Mouse (Mus musculus) midbrain, embryonic 16.5 days (tissue): Measurements from ENCODE around the gene Acox2. TPM values are rescaled to one million over a fixed set of nuclear protein-coding genes. Genes with fewer than 3 reads are reported as not detected.

Experiments used
- ATAC-seq: fragments of 200-750 bp; cut with Nextera tagmentation; 2 replicates; pipeline ENCODE4 v1.8.0; 2017; ENCODE audit warnings: moderate TSS enrichment
- H3K27ac ChIP-seq: fragments of 300-500 bp; sonication (generic); 2 replicates; pipeline ENCODE4 v1.5.1; 2014; ENCODE audit warnings: mild to moderate bottlenecking, low read length, mixed read lengths
- H3K27me3 ChIP-seq: fragments of 300-500 bp; sonication (generic); 2 replicates; pipeline ENCODE4 v1.6.1; 2014; ENCODE audit warnings: low read depth, low read length, mixed read lengths; ENCODE audit not compliant: control insufficient read depth, insufficient read depth
- H3K36me3 ChIP-seq: fragments of 300-500 bp; sonication (generic); 2 replicates; pipeline ENCODE4 v1.6.1; 2014; ENCODE audit warnings: mild to moderate bottlenecking, low read length, moderate library complexity, mixed read lengths; ENCODE audit not compliant: control insufficient read depth, insufficient read depth
- H3K4me1 ChIP-seq: fragments of 300-500 bp; sonication (generic); 2 replicates; pipeline ENCODE4 v1.6.1; 2014; ENCODE audit warnings: mild to moderate bottlenecking, low read length, mixed read lengths; ENCODE audit not compliant: control insufficient read depth, insufficient read depth
- H3K4me2 ChIP-seq: fragments of 300-500 bp; sonication (generic); 2 replicates; pipeline ENCODE4 v1.6.1; 2014; ENCODE audit warnings: mild to moderate bottlenecking, low read length, mixed read lengths
- H3K4me3 ChIP-seq: fragments of 300-500 bp; sonication (generic); 2 replicates; pipeline ENCODE4 v1.5.1; 2014; ENCODE audit warnings: low read depth, mild to moderate bottlenecking, low read length, moderate library complexity, mixed read lengths
- H3K9ac ChIP-seq: fragments of 300-500 bp; sonication (generic); 2 replicates; pipeline ENCODE4 v1.6.1; 2014; ENCODE audit warnings: low read depth, low read length, mixed read lengths
- H3K9me3 ChIP-seq: fragments of 300-500 bp; sonication (generic); replicated peaks from 2 replicates; pipeline ENCODE4 v1.6.1; 2014; ENCODE audit warnings: mild to moderate bottlenecking, low read length, mixed read lengths; ENCODE audit not compliant: control insufficient read depth, poor library complexity, severe bottlenecking
- WGBS: fragments of 180-500 bp; shearing (Covaris S2); extraction: QIAGEN DNeasy Blood & Tissue Kit; methylation state at CpG from one replicate; pipeline ENCODE4 v1.1.7; 2014; 5-methylcytosine and 5-hydroxymethylcytosine counted together
- polyA plus RNA-seq: library from polyadenylated mRNA; unstranded; fragments of >200 nt; fragmentation: Nextera tagmentation; extraction: Ambion mirVana; gene quantifications from 2 replicates; pipeline ENCODE4 v1.2.1, GENCODE M21; 2015

The Acox2 gene
- polyA plus RNA-seq, 1 experiment from 2014 or later, result not detected

DNA sequence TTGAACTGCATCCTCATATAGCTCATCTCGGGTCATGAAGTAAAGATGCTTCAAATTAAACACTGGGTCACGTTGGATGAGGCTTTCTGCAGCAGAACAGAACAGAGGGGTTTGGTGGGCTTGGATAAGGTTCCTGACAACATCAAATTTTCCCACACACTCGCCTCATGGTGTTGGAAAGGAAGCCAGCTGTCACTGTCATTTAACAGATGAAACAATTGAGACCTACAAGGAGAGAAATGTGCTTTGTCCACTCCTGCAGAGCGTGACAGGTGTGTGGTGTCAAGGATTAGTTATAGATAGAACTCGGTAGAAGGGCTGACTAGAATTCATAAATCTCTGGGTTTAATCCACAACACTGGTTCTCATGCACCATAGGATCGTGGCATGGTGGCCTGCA lies 3.1 kb downstream of the Acox2 start:
- 60% methylated on average over 6 of the region's 6 CpGs for WGBS
- ATAC-seq, result no peak
- Histone ChIP-seq H3K9ac (no peak overlapping the region), H3K27ac (no peak overlapping the region), H3K4me1 (no peaks in the 10 kb centered on the region), H3K9me3 (no peaks in the 10 kb centered on the region), H3K4me2 (no peak overlapping the region), H3K4me3 (no peak overlapping the region), H3K27me3 (no peaks in the 10 kb centered on the region), H3K36me3 (no peaks in the 10 kb centered on the region)

DNA sequence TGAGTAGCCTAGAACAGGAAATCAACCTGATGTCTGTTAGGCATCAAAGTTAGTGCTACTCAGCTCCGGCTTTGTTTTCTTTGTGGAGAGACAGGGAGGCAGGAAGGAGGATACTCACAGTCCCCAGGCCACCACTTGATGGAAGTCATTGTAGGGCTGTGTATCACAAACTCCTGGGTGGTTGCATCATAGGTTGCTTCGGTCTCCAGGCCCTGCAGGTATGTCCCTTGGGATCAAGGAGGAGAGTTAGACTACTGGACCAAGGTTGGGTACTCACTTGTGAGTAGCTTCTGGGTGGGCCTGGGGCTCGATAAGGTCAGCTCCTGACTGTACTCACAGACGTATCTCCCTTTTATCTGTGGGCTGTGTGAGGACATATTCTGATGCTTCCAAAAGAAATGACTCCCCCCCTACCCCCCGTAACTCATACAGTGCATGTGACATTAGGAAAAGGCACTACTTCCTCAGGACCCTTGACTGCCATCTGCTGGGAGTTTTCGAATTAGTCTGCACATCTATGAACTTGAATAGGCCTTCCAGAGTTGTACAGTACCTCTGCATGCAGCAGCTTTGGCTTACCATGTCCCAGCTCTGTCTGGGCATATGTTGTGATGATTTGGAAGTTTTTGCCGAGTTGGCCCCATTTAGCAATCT lies 4.0 kb downstream of the Acox2 start:
- Histone ChIP-seq H3K4me2 (no peak overlapping the region), H3K36me3 (no peaks in the 10 kb centered on the region), H3K4me3 (no peak overlapping the region), H3K27me3 (no peaks in the 10 kb centered on the region), H3K9me3 (no peaks in the 10 kb centered on the region), H3K4me1 (no peaks in the 10 kb centered on the region), H3K9ac (no peak overlapping the region), H3K27ac (no peak overlapping the region)
- WGBS, result 80% methylated on average over 7 of the region's 7 CpGs
- ATAC-seq, result 0 out of 2 replicates have a peak, but pooled peaks have one; percentile 36

DNA sequence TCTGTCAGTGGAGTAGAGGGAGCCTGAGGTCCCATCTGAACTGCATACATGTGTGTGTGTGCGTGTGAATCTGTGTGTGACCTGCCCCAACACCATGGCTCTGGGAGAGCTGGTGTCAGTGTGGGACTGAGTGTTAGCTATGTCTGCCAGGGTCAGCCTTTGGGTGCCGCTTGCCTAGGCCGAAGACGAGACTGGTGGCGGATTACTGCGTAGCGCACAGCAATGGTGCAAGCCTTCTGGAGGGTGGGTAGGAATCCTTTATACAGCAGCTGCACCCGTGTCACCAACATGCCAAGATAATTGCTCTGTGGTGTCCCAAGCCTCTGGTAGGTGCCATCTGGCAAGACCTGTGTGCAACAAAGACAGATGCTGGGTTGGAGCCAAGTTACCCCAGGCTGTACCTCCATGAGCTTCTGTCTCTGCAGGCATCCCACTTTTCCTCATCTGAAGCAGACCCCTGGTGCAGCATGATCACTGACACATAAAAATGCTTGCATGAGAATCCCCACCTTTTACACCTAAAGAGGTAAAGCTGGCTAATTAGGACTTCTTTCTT lies 7.7 kb downstream of the Acox2 start:
- Histone ChIP-seq H3K9me3 (no peaks in the 10 kb centered on the region), H3K4me2 (no peak overlapping the region), H3K27ac (no peak overlapping the region), H3K36me3 (no peaks in the 10 kb centered on the region), H3K9ac (no peak overlapping the region), H3K4me1 (no peaks in the 10 kb centered on the region), H3K27me3 (no peaks in the 10 kb centered on the region), H3K4me3 (no peak overlapping the region)
- no peak for ATAC-seq
- WGBS, result 87% methylated on average over 8 of the region's 8 CpGs

DNA sequence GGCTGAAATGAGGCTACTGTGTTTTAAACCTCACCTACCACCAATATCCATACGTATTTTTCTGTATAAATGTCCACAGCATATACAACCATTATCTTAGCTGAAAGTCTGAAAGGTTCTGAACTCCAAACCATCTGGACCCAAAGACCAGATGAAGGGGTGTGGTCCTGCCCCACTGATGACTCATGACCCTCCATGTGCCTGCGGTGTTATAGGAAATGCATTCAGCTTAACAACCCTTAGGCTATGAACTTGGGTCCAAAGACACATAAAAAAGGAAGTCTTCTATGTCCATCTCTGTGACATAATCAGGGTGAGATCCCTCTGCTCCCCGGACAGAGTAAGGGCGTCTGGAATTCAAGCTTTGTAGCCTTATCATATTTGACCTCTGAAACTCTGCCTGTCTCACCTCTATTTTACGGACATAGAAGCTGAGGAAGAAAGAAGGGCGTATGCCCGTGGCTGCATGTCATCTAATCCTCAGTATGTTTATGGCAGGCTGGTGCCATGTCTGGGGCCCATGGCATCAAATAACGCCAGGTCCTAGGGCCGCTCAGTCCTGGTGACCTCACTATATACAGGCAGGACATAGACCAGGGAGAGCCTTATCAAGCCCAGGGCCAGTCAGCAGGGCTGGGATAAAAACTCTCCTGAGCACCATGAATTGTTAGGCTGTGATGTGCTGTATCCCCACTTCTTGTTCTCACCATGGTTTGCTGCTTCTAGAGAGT lies 8.8 kb downstream of the Acox2 start:
- no peak overlapping the region for H3K27ac ChIP-seq
- no peak overlapping the region for H3K4me2 ChIP-seq
- no peaks in the 10 kb centered on the region for H3K27me3 ChIP-seq
- no peaks in the 10 kb centered on the region for H3K36me3 ChIP-seq
- no peak for ATAC-seq
- H3K9me3 ChIP-seq, result no peaks in the 10 kb centered on the region
- no peak overlapping the region for H3K4me3 ChIP-seq
- H3K4me1 ChIP-seq, result no peaks in the 10 kb centered on the region
- WGBS, result 91% methylated on average over 9 of the region's 9 CpGs
- no peak overlapping the region for H3K9ac ChIP-seq

DNA sequence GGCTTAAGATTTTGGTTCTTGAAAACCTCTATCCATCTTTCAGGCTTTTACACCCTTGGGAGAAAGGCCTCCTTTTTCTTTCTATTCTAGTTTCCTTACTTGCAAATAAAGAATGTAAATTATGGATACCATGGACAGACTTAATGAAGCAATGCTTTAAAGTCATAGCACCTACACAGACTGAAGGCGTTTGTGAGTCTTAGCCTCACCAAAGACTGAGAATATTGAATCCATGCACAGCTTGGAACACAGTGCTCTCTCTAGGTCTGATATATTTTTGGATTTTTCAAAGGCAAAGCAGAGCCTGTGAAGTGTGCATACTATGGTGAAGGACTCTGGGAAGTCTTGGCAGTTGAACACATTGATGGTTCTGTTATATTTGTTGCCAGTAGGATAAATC lies 9.9 kb downstream of the Acox2 start:
- ATAC-seq, result no peak
- Histone ChIP-seq H3K4me1 (no peaks in the 10 kb centered on the region), H3K27ac (no peak overlapping the region), H3K27me3 (no peaks in the 10 kb centered on the region), H3K9me3 (no peaks in the 10 kb centered on the region), H3K4me3 (no peak overlapping the region), H3K4me2 (no peak overlapping the region), H3K9ac (no peak overlapping the region), H3K36me3 (no peaks in the 10 kb centered on the region)
- 86% methylated on average over 1 of the region's 1 CpGs for WGBS

DNA sequence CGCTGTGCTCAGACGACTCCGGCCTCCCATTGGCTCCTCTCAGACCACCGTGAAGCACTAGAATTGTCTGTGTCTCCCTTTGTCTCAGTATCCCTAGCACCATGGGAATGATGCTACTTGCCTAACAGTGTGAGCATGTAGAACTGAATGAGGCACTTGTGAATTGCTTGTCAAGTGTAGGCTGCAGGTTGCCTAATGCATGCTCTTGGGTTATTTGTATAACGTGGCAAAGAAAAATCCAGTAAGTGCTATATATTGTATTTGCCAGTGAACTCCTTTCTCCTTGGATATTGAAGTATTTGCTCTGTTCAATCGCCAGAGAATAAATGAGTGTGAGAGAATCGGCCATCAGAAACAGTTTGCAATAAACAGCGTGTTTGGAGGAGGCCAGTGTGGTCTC lies 12.3 kb downstream of the Acox2 start:
- Histone ChIP-seq H3K4me1 (peaks cover 4% of the 10 kb centered on the region; the same call in 1 of the 2 replicates), H3K9ac (no peak overlapping the region), H3K4me2 (no peak overlapping the region), H3K27me3 (no peaks in the 10 kb centered on the region), H3K9me3 (no peaks in the 10 kb centered on the region), H3K27ac (no peak overlapping the region), H3K36me3 (no peaks in the 10 kb centered on the region), H3K4me3 (no peak overlapping the region)
- WGBS, result 84% methylated on average over 8 of the region's 8 CpGs
- ATAC-seq, result no peak

DNA sequence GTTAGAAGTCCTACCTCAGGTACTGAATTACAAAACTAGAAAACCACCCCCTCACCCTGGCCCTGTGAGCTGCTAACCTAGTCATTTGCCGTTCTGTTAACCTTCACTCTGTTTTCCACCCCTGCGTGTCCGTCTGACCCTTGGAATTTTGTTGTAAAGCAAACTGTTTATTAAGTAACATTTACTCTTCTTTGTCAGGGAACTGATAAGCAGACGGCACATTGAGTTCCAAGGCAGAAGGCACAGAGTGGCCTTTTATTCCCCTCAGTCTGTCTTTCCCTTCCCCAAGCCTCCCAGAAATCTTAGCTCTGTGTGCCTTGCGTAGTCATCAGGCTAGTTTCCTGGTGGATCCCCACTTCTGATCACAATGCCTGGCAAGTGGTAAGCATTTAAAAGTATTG lies 14.9 kb downstream of the Acox2 start:
- ATAC-seq, result no peak
- Histone ChIP-seq H3K4me3 (no peak overlapping the region), H3K36me3 (no peaks in the 10 kb centered on the region), H3K27ac (no peak overlapping the region), H3K4me2 (no peak overlapping the region), H3K9ac (no peak overlapping the region), H3K27me3 (no peaks in the 10 kb centered on the region), H3K4me1 (peaks cover 4% of the 10 kb centered on the region; the same call in 1 of the 2 replicates), H3K9me3 (no peaks in the 10 kb centered on the region)
- 85% methylated on average over 5 of the region's 5 CpGs for WGBS

DNA sequence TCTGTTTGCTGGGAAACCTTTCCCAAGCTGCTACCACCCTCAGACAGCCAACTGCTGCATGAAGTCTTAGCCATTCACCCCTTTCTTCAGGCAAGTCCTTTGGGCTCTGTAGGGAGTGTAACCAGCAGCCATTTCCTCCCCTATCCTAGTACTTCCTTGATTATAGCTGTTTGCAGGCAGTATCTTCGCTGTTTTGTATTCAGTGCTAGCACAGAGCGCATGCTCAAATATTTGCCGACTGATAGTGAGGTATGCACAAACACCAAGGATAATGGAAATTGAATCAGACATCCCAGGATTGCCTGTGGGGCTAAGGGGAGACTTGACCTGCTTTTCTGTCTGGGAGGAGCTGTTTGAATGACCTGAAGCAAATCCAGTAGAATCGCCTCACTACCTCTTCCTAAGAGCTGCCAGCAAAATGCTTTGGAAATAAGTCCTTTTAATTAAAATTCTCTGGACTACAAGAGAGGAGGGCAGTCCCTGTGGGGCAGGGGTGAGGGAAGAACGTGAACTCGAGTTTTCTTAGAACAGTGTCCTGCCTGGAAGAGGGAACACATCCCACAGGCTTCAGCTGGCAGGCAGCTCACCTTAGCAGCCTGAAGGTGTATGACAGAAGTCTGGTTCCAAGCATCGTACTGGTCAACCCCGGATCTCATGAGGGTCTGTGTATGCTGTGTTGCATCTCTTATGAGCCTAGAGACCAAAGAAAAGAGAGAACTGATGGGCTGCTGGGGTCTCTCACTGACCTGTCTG lies 15.8 kb downstream of the Acox2 start:
- H3K27ac ChIP-seq, result peak overlapping the region; percentile 39; the same call in 1 of the 2 replicates
- no peaks in the 10 kb centered on the region for H3K9me3 ChIP-seq
- H3K4me3 ChIP-seq, result no peak overlapping the region
- H3K27me3 ChIP-seq, result no peaks in the 10 kb centered on the region
- peak; percentile 68 for ATAC-seq
- H3K36me3 ChIP-seq, result no peaks in the 10 kb centered on the region
- 0 out of 2 replicates have a peak overlapping the region, but pooled peaks have one; percentile 17 for H3K9ac ChIP-seq
- peaks cover 4% of the 10 kb centered on the region; the same call in 1 of the 2 replicates for H3K4me1 ChIP-seq
- H3K4me2 ChIP-seq, result no peak overlapping the region
- WGBS, result 54% methylated on average over 8 of the region's 8 CpGs
